Mouse (Mus musculus): ENCODE data around the gene 5330417C22Rik.

DNA sequence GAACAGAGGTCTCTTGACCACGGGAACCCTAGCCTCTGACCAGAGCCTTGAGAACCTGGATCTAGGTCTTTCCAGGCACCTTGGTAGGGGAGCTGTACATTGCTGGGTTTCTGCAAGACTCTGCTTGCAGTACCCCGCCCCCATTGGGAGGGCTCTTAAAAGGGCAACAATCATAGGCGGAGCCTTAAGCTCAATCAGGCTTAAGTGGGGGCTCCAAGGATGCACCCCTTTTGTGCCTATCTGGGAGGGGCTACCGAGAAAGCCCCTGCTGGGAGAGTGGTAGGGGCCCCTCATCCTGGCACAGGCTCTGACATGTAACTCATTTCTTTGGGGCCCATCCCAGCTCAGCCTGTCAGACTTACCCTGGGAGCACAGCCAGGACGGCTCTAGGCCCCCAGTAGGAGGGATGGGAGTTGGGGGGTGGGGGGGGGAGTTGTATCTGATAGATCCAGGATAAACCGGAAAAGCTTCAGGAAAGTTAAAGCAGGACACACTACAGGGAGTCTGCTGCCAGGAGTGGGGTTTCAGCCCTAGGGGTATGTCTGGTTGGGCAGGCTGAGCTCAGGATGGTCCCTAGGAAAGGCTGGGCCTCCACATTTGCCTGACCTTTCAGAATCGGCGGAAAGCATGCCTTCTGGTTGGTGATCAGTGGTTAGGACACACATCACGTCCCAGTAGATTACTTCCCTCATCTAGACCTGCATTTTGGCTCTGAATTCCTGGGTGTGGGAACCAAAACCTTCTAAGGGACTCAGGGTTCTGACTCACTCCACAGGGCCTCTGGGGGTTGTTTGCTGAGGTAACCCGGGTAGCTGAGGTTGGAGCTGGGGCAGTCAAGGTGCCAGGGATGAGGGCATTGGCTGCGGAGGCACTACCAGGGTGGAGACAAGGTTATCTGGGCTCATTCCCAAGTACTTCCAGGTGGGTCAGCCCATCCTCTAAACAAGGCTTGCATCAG, 112.2 kb downstream of the 5330417C22Rik start:
- TF ChIP-seq CTCF (IDR thresholded peaks at IDR 0.05; ENCODE audit: borderline replicate concordance, control insufficient read depth, extremely low read depth, insufficient read depth, low read length, poor library complexity) (no peak), POLR2A (IDR thresholded peaks at IDR 0.05; ENCODE audit: control insufficient read depth, extremely low read depth, insufficient read depth, low read length, poor library complexity) (no peak)
